Mouse (Mus musculus): ENCODE measurements around the gene Mmp10. TPM values are rescaled to one million over a fixed set of nuclear protein-coding genes. Genes with fewer than 3 reads are reported as not detected.
A peak's percentile ranks its signal among the peaks of the same experiment; 100 is the strongest.

The Mmp10 gene
- polyA plus RNA-seq, 1 experiment from 2014 or later = not detected

DNA sequence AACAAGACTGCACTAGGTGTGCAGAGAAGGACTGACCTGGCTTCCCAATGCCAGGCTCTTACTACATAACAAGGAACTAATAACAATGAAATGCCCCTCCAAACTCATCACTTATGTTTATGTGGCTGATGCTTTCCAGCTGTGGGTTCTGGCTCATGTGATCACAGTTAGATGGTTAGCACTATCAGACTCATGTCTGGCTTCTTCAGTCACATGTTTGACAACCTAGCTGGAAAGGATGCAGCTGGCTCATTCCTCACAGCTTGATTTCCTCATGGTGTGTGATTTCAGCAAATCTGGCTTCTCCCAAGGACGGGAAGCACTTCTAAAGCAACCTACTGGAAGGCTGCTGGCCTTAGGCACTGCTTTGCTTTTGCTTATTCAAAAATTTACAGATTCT, 43.3 kb downstream of the Mmp10 start:
- no peak overlapping the region for H3K4me2 ChIP-seq
- peak; percentile 95 for ATAC-seq (replicated peaks; ENCODE audit: low FRiP score)
- 9% methylated on average over 1 of the region's 1 CpGs for WGBS
- 0 out of 2 replicates have a peak, but pooled peaks cover 4% of the 10 kb centered on the region for H3K4me1 ChIP-seq
- H3K36me3 ChIP-seq = no peaks in the 10 kb centered on the region
- no peak overlapping the region for H3K9ac ChIP-seq
- H3K27me3 ChIP-seq = no peaks in the 10 kb centered on the region
- H3K27ac ChIP-seq = peak overlapping the region; percentile 7; the same call in 1 of the 2 replicates
- H3K9me3 ChIP-seq (replicated peaks) = no peaks in the 10 kb centered on the region
- H3K4me3 ChIP-seq (replicated peaks) = no peak overlapping the region

DNA sequence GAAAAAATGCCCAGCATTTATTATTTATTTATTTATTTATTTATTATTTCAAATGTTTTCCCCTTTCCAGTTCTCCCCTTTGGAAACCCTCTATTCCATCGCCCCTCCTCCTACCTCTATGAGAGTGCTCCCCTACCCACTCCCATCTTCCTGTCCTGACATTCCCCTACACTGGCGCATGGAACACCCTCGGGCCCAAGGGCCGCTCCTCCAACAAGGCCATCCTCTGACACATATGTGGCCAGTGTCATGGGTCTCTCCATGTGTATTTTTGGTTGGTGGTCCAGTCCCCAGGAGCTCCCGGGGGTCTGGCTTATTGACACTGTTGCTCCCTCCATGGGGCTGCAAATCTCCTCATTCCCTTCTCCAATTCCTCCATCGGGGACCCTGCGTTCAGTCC, 43.8 kb downstream of the Mmp10 start:
- no peak overlapping the region for H3K27ac ChIP-seq

GRCm38 (mm10) chr9:7551943-7552342, 49.8 kb downstream of the Mmp10 start:
- ATAC-seq (replicated peaks; ENCODE audit: low FRiP score) = no peak
- H3K4me2 ChIP-seq = no peak overlapping the region

More for the DNA sequence above, 43.8 kb downstream of the Mmp10 start:
- 82% methylated on average over 7 of the region's 7 CpGs for WGBS
- Histone ChIP-seq H3K4me3 (replicated peaks) (no peak overlapping the region), H3K4me1 (0 out of 2 replicates have a peak, but pooled peaks cover 4% of the 10 kb centered on the region), H3K9me3 (replicated peaks) (no peaks in the 10 kb centered on the region), H3K36me3 (no peaks in the 10 kb centered on the region), H3K4me2 (no peak overlapping the region), H3K27me3 (no peaks in the 10 kb centered on the region), H3K9ac (no peak overlapping the region)
- ATAC-seq (replicated peaks; ENCODE audit: low FRiP score) = peak; percentile 62; the same call in 1 of the 2 replicates

GRCm38 (mm10) chr9:7553536-7553935, 51.4 kb downstream of the Mmp10 start:
- WGBS = 83% methylated on average over 3 of the region's 3 CpGs

More at GRCm38 (mm10) chr9:7551943-7552342, 49.8 kb downstream of the Mmp10 start:
- Histone ChIP-seq H3K27me3 (no peaks in the 10 kb centered on the region), H3K4me3 (replicated peaks) (no peak overlapping the region), H3K4me1 (no peaks in the 10 kb centered on the region), H3K27ac (no peak overlapping the region), H3K36me3 (no peaks in the 10 kb centered on the region), H3K9ac (no peak overlapping the region), H3K9me3 (replicated peaks) (no peaks in the 10 kb centered on the region)

GRCm38 (mm10) chr9:7554382-7554781, 52.2 kb downstream of the Mmp10 start:
- no peak for ATAC-seq (replicated peaks; ENCODE audit: low FRiP score)
- no peak overlapping the region for H3K27ac ChIP-seq
- no peaks in the 10 kb centered on the region for H3K27me3 ChIP-seq
- 45% methylated on average over 3 of the region's 3 CpGs for WGBS
- no peak overlapping the region for H3K9ac ChIP-seq
- no peaks in the 10 kb centered on the region for H3K4me1 ChIP-seq
- no peak overlapping the region for H3K4me3 ChIP-seq (replicated peaks)
- H3K4me2 ChIP-seq = no peak overlapping the region
- H3K9me3 ChIP-seq (replicated peaks) = no peaks in the 10 kb centered on the region
- no peaks in the 10 kb centered on the region for H3K36me3 ChIP-seq

More at GRCm38 (mm10) chr9:7553536-7553935, 51.4 kb downstream of the Mmp10 start:
- no peaks in the 10 kb centered on the region for H3K4me1 ChIP-seq
- ATAC-seq (replicated peaks; ENCODE audit: low FRiP score) = no peak
- no peak overlapping the region for H3K4me3 ChIP-seq (replicated peaks)
- H3K27ac ChIP-seq = no peak overlapping the region
- no peaks in the 10 kb centered on the region for H3K9me3 ChIP-seq (replicated peaks)
- H3K27me3 ChIP-seq = no peaks in the 10 kb centered on the region
- H3K36me3 ChIP-seq = no peaks in the 10 kb centered on the region
- no peak overlapping the region for H3K4me2 ChIP-seq
- no peak overlapping the region for H3K9ac ChIP-seq

DNA sequence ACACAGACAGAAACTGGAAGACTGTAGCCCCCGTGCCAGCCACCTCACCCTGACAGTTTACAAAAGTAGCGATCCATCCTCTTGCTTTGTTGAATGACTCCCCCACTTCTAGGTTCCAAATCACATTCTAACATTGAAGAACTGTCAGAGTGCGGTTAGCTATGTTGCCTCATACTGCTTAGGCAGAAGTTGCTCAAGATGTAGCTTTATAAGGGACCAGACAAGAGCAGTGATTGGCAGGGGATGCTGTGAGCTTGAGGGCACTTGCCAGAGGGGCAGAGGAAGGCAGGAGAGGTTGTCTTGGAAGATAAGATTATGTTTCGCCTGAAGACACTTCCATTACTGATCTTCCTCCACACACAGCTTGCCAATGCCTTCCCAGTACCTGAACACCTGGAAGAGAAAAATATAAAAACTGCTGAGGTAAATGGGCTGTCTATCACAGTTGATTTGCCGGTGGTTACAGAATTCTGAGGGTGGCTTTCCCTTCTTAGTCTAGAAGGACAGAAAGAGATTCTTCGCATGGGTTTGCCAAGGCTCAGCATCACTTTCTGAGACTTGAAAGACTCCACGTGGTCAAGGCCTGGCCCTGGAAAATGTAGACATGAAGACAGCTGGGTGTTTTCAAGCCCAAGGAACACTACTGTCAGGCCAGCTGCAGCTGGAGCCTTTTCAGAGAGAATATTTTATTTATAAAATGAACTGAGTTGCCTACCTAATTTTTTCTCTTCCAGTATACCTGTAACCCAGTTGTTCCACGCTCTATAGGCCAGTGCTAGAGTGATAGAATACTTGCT, 56.3 kb downstream of the Mmp10 start, which contains the start of gene Mmp8:
Gene Mmp8 (plus strand): TSS at position 236 of the 797 bp plus-strand sequence.
- no peaks in the 10 kb centered on the region for H3K4me1 ChIP-seq
- H3K36me3 ChIP-seq = no peaks in the 10 kb centered on the region
- H3K9ac ChIP-seq = no peak within 1 kb of the TSS
- no peaks in the 10 kb centered on the region for H3K27me3 ChIP-seq
- 0 out of 2 replicates have a peak, but pooled peaks have one; percentile 40 for ATAC-seq (replicated peaks; ENCODE audit: low FRiP score)
- H3K27ac ChIP-seq = no peak within 1 kb of the TSS
- no peaks in the 10 kb centered on the region for H3K9me3 ChIP-seq (replicated peaks)
- H3K4me2 ChIP-seq = no peak within 1 kb of the TSS
- WGBS = 70% methylated on average over 8 of the region's 8 CpGs
- no peak within 1 kb of the TSS for H3K4me3 ChIP-seq (replicated peaks)

Other genes starting within 250 kb of the Mmp10 start
- 0.18 and 56.0 TPM in 2 replicates for gene Mmp13, start 229.8 kb upstream of the Mmp10 start, polyA plus RNA-seq (2015; fragmentation: Nextera tagmentation; extraction: Ambion mirVana)
- not detected in 2 replicates for gene Mmp12, start 158.0 kb upstream of the Mmp10 start, polyA plus RNA-seq (2015; fragmentation: Nextera tagmentation; extraction: Ambion mirVana)
- gene Mmp1b, start 114.3 kb upstream of the Mmp10 start, polyA plus RNA-seq (2015; fragmentation: Nextera tagmentation; extraction: Ambion mirVana) = not detected in 2 replicates
- gene Mmp3, start 56.5 kb upstream of the Mmp10 start, polyA plus RNA-seq (2015; fragmentation: Nextera tagmentation; extraction: Ambion mirVana) = not detected in 2 replicates
- gene Mmp8, start 56.1 kb downstream of the Mmp10 start, polyA plus RNA-seq (2015; fragmentation: Nextera tagmentation; extraction: Ambion mirVana) = 0.65 and 0.87 TPM in 2 replicates
- gene Mmp27, start 69.0 kb downstream of the Mmp10 start, polyA plus RNA-seq (2015; fragmentation: Nextera tagmentation; extraction: Ambion mirVana) = not detected in 2 replicates
- not detected in 2 replicates for gene Mmp20, start 125.9 kb downstream of the Mmp10 start, polyA plus RNA-seq (2015; fragmentation: Nextera tagmentation; extraction: Ambion mirVana)
- not detected in 2 replicates for gene Mmp7, start 189.7 kb downstream of the Mmp10 start, polyA plus RNA-seq (2015; fragmentation: Nextera tagmentation; extraction: Ambion mirVana)